Mouse (Mus musculus) left cerebral cortex, postnatal 36 days (tissue): ENCODE results near the gene Prss57. TPM values are rescaled to one million over a fixed set of nuclear protein-coding genes. Genes with fewer than 3 reads are reported as not detected.

Experiments used
- DNase-seq, 2 experiments: peaks; one replicate each; pipeline ENCODE4 v3.0.0; 2021 to 2022; ENCODE audit warnings: low spot score in 2 of 2, mixed read lengths in 1 of 2
- intact Hi-C: fragments of 180-260 bp; cut with DNase I; formaldehyde crosslinking; loops from one replicate; pipeline ENCODE4 v1.15.1; 2025
- total RNA-seq, 2 experiments: library from RNA; stranded (reverse); gene quantifications; 2 replicates each; pipeline ENCODE4 v1.2.3; 2021

Gene Prss57
- total RNA-seq, result under 1 TPM; 0.74 to 0.79 TPM

GRCm38 (mm10) chr10:79790861-79791260 is at the start of gene Prss57:
TSS of gene Prss57 (minus strand) at chr10:79790961.
- no peak for DNase-seq
- intact Hi-C loops, result no loop called here

DNA sequence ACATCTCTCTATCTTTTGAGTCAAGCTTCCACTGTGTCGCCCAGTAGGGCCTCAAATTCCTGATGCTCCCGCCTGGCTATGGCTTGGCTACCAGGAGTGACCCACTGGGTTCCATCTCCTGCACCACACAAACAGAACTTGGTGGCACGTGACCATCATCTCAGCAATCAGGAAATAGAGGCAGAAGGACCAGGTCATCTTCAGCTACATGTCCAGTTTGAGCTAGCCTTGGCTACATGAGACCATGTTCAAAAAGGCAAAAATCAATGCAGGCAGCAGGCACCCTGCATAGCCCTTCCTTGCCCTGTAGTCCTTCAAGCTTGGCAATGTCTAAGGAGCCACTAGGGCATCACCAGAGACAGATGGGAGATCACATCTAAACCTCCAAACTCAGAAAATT is 49.3 kb upstream of the Prss57 start:
- intact Hi-C loops, result no loop called here
- DNase-seq, result no peak

DNA sequence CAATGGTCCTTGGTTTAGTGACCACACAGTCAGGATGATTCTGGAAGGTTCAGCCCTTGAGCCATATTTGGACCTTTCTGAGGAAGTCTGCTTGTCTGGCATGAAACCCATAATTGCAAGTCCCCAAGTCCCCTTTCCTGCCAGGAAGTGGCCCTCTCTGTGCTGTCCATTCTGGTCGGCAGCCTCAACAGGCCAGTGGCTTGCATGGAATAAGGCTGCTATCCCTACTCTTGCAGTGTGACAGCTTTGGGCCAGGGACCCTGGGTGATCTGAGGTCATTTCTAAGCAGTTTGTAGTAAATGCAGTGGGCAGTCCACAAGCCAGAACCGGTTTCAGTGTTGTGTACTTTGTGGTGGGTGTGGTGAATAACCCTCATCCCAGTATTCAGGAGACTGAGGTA is 47.4 kb upstream of the Prss57 start:
- DNase-seq, result no peak
- intact Hi-C loops, result no loop called here

- intact Hi-C loops, result no loop called here
- no peak for DNase-seq
Measured at GRCm38 (mm10) chr10:79836918-79837317, 46.2 kb upstream of the Prss57 start.

DNA sequence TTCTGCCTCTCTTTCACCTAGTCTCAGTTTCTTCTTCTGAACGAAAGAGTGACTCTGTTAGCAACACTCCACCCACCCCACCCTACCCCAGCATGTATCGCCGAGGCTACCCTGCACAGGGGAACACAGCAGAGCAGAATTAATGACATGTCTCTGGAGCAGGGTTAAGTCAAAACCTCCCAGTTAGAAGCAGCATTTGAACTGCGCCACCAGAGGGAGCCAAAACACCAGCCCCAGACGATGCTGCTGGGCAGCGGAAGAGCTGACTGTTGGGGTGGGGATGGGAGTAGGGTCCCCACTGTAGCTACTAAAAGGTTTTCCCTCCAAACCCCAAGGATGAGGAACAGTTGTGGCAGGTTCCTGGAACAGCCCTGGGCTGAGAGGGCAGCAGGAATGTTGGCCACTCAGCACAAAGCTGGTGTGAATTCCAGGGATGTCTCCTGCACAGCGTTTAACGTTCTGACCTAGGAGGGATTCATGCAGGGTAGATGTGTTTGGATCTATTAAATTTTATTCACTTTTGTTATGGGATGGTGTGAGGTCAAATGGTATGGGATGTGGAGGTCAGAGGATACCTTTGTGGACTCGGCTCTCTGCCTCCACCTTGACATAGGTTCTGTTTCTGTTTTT is 44.1 kb upstream of the Prss57 start:
- intact Hi-C loops, result loop anchor here (1.0 to 5.0 kb wide), 3 partner anchors 47 to 122 kb away; no protein-coding TSS in a partner anchor
- DNase-seq, result peak; percentile 67 to 68

DNA sequence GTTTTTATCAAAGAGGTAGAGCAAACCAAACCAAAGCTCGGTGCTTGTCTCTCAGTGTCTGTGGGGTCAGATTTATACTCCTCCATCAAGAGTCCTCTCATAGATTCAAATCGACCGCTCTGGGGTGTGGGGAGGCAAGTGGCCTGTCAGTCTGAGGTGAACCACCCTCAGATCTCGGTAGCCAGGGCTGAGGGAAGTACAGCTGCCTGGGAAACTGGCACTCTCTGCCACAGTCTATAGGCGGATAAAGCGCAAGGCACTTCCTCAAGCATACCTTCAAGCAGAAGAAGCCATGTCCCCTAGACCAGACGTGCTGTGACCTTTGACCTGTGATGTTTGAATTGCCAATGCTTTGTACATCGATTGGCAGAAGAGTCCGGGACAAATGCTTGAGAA is 42.0 kb upstream of the Prss57 start:
- intact Hi-C loops, result loop anchor here (5.0 kb wide), 2 partner anchors 50 to 125 kb away; no protein-coding TSS in a partner anchor
- DNase-seq, result no peak

GRCm38 (mm10) chr10:79832026-79832785 is 41.4 kb upstream of the Prss57 start:
- intact Hi-C loops, result loop anchor here (5.0 kb wide), 2 partner anchors 50 to 125 kb away; no protein-coding TSS in a partner anchor
- DNase-seq, result no peak

DNA sequence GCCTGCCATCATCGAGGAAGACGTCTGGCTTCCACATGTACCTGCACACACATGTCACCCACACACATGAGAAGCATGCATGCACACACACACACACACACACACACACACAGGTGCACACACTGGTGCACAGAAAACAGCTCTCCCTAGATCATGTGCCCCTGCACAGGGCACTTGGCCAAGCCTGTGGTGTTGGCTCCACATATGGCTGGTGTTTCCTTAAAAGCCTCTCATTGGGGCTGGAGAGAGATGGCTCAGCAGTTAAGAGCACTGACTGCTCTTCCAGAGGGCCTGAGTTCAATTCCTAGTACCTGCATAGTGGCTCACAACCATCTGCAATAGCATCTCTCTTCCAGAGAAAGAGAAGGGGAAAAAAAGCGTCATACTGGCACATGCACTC is 40.8 kb upstream of the Prss57 start:
- intact Hi-C loops, result loop anchor here (5.0 kb wide), 2 partner anchors 51 to 126 kb away; no protein-coding TSS in a partner anchor
- DNase-seq, result no peak

DNA sequence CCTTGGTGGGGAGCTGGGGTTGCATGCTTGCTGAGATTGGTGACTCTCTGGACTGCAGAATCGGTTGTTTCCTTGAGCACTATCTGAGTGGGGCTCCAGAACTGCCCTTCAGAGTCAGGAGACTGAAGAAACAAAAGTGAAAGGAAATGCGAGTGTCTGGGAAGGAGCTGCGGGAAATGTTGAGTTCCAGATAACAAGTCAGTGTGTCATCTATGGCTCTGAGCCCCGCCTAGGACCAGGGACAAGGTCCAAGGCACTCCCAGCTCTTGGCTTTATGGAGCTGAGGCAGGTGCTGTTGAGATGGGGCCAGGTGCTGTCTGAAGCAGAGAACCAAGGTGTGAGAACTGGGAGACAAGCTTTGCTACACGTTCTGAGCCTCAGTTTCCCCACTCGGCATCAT is 33.7 kb upstream of the Prss57 start:
- intact Hi-C loops, result no loop called here
- DNase-seq, result no peak

GRCm38 (mm10) chr10:79823011-79823410 is 32.2 kb upstream of the Prss57 start:
- intact Hi-C loops, result no loop called here
- DNase-seq, result no peak

GRCm38 (mm10) chr10:79822372-79822771 is 31.6 kb upstream of the Prss57 start:
- no peak for DNase-seq
- intact Hi-C loops, result no loop called here

GRCm38 (mm10) chr10:79821731-79822130 is 31.0 kb upstream of the Prss57 start:
- no peak for DNase-seq
- intact Hi-C loops, result no loop called here

- intact Hi-C loops, result no loop called here
- no peak for DNase-seq
Measured at GRCm38 (mm10) chr10:79820782-79821181, 30.0 kb upstream of the Prss57 start, which contains the start of gene Misp. TSS of gene Misp (plus strand) at chr10:79820989.

DNA sequence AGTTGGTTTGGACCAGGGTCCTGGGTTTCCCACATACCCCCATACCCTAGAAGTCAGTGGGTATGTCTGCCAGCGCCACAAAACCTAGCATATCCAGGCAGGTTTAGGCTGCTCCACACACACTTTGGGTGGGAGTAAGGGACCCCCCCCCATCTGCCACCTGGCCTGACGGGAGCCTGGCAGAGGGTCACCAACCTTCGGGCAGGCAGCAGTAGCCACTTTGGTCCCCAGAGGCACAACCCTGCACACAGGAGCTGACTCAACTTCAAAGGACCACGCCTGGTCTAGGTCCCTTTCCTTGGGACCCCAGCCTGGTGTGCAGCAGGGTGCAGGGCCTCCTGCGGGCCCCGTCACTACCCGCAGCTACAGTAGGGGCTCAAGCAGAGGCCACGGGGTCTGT is 29.5 kb upstream of the Prss57 start:
- intact Hi-C loops, result no loop called here
- no peak for DNase-seq

DNA sequence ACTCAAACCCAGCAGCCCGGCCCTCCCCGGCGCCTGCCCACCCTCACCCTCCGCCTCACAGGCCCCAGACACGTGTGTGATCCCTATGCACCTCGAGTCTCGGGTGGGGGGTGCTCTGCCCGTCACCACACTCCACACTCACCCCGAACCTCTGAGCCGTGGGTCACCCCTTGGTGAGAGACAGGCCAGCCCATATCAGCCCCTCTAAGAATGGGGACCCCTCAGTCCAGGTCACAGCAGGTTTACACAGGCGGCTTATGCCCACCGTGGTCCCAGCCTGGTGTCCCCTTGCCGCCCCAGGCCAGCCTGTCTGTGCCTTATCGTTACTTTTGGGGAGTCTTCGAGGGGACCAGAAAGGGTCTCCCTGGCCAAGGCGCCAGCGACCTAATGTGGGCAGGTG is 28.8 kb upstream of the Prss57 start:
- DNase-seq, result no peak
- intact Hi-C loops, result loop anchor here (5.0 kb wide), 1 partner anchor 37 kb away; no protein-coding TSS in a partner anchor

- intact Hi-C loops, result loop anchor here (5.0 kb wide), 1 partner anchor 36 kb away; no protein-coding TSS in a partner anchor
- no peak for DNase-seq
Measured at GRCm38 (mm10) chr10:79818225-79818624, 27.5 kb upstream of the Prss57 start.

DNA sequence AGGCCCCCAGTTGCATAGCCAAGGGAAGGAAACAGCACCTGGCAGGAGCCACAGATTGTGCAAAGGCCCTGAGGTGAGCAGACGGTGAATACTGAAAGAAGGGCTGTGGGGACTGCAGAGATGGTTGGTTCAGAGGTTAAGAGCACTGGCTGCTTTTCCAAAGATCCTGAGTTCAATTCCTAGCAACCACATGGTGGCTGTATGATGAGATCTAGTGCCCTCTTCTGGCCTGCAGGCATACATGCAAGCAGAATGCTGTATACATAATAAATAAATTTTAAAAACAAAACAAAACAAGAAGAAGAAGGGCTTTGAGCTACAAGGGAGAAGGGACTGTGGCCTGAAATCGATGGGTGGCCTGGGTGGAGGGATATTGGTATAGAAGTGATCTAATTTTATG is 26.4 kb upstream of the Prss57 start:
- intact Hi-C loops, result loop anchor here (5.0 kb wide), 1 partner anchor 35 kb away; no protein-coding TSS in a partner anchor
- DNase-seq, result no peak

DNA sequence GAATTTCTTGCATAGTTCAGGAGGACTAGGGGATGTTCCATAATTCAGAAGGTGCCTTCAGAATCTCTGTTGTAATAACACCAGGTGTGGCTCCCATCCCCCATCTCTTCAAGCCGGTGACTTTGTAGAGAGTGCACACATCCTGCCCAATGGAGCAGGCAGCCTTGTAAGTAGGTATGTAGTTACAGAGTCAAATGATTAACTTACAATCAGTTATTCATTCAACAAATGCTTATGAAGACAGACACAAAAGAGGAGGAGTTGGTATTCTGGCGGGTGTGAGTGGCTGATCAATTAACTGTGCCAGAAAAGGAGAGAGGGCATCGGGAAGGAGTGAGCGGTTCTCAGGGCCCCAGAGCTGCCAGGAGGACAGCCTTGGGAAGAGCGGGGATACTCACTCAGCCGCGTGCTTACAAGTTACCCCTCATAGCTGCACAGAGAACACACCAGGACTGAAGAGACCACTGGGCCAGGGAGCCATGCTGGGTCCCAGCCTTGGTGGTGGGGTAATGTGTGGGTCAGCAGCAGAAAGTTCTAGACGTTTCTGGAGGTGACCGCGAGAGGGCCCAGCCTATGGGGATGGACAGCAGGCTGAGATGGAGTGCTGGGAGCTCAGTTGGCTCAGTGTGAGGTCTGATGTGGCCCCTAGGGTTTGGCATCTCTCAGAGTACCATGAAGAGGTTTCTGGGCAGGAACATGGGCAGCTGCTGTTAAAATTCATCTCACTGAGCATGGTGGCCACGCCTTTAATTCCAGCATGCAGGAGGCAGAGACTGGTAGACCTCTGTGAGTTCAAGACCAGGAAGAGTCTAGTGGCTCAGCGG is 25.1 kb upstream of the Prss57 start:
- intact Hi-C loops, result loop anchor here (5.0 kb wide), 1 partner anchor 34 kb away; no protein-coding TSS in a partner anchor

DNA sequence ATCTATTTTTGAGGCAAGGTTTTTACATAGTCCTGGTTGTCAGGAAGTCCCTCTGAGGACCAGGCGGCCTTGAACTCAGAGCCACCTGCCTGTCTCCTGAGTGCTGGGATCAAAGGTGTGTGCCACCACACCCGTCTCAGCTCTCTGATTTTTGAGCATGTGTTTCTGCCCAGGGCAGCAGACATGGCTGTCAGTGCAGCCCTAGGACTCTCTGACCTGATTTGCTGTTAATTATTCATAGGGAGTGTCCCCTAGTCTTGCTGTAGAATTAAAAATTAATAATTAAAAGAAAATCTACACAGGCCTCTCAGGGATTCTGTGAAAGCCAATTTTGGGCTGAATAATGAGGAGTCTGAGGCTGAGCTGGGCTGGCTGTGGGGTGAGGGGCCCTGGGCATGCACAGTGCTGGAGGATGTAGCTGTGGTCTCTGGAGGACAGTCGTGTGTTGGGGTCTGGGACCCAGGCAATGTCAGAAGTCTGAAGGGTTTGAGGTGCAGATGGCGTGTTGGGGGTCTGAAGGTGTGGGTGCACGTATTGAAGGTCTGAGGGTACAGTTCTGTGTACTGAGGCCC is 23.6 kb upstream of the Prss57 start:
- DNase-seq, result no peak
- intact Hi-C loops, result no loop called here

More for the DNA sequence above, 25.1 kb upstream of the Prss57 start:
- DNase-seq, result no peak
